Mouse (Mus musculus) kidney, postnatal 36 days (tissue): ENCODE results near the gene Agl.

Source experiments
- DNase-seq, 2 experiments: peaks; one replicate each; pipeline ENCODE4 v3.0.0; 2021 to 2022; ENCODE audit warnings: mixed read lengths in 2 of 2

Agl gene

GRCm38 (mm10) chr3:116807811-116808506 lies at the start of gene Agl:
Gene Agl, minus strand, starts transcription at chr3:116808166.
- peak; percentile 97 to 99 for DNase-seq

GRCm38 (mm10) chr3:116857611-116858010 lies 49.6 kb upstream of the Agl start:
- no peak for DNase-seq

- no peak for DNase-seq
Measured at GRCm38 (mm10) chr3:116852421-116852820, 44.5 kb upstream of the Agl start.

- DNase-seq, result no peak
Measured at GRCm38 (mm10) chr3:116850376-116850775, 42.4 kb upstream of the Agl start.

GRCm38 (mm10) chr3:116848936-116849335 lies 41.0 kb upstream of the Agl start:
- DNase-seq, result no peak

- DNase-seq, result no peak
Measured at GRCm38 (mm10) chr3:116848099-116848498, 40.1 kb upstream of the Agl start.

- DNase-seq, result no peak
Measured at GRCm38 (mm10) chr3:116846084-116846483, 38.1 kb upstream of the Agl start.

- DNase-seq, result no peak
Measured at GRCm38 (mm10) chr3:116844880-116845579, 37.1 kb upstream of the Agl start.

GRCm38 (mm10) chr3:116841311-116841710 lies 33.3 kb upstream of the Agl start:
- no peak for DNase-seq

GRCm38 (mm10) chr3:116836681-116837475 lies 28.9 kb upstream of the Agl start:
- no peak for DNase-seq

- DNase-seq, result peak; percentile 88 to 94
Measured at GRCm38 (mm10) chr3:116835770-116836680, 28.1 kb upstream of the Agl start.

- DNase-seq, result no peak
Measured at GRCm38 (mm10) chr3:116835350-116835749, 27.4 kb upstream of the Agl start.

- no peak for DNase-seq
Measured at GRCm38 (mm10) chr3:116834241-116834640, 26.3 kb upstream of the Agl start.

GRCm38 (mm10) chr3:116833491-116833890 lies 25.5 kb upstream of the Agl start:
- DNase-seq, result no peak

GRCm38 (mm10) chr3:116832526-116833310 lies 24.8 kb upstream of the Agl start:
- no peak for DNase-seq

GRCm38 (mm10) chr3:116831324-116831723 lies 23.4 kb upstream of the Agl start:
- no peak for DNase-seq

- DNase-seq, result no peak
Measured at GRCm38 (mm10) chr3:116829274-116829920, 21.4 kb upstream of the Agl start.

GRCm38 (mm10) chr3:116826471-116827215 lies 18.7 kb upstream of the Agl start:
- no peak for DNase-seq

GRCm38 (mm10) chr3:116817231-116817630 lies 9.3 kb upstream of the Agl start:
- no peak for DNase-seq

- DNase-seq, result no peak
Measured at GRCm38 (mm10) chr3:116816674-116817215, 8.8 kb upstream of the Agl start.
